7 mouse cellular contexts compared by ENCODE assay signal in genomic region chr6:56568470-56569372, GRCm38 (mm10). TPM values are rescaled to one million over a fixed set of nuclear protein-coding genes. Genes with fewer than 3 reads are reported as not detected.
DNase-seq lines count a peak whose midpoint lies in the region; ATAC-seq and TF ChIP-seq lines count a peak whose summit lies in the region.

TSS of gene Pde1c (minus strand) at chr6:56569103.

- H3K4me1 ChIP-seq in heart, embryonic 14.5 days (ENCODE audit: control insufficient read depth in 2 of 2, insufficient read depth in 2 of 2, low read length in 2 of 2), result peaks cover 0 to 6% of the 10 kb centered on the region in 2 experiments; a peak in 1 of 4 replicates
- H3K4me1 ChIP-seq in kidney, postnatal 0 days (replicated peaks; ENCODE audit: insufficient read depth, low read length), result no peaks in the 10 kb centered on the region

- in situ Hi-C loops in Patski (cut with MboI; ENCODE audit: low pct_unique_long_range_greater_than_20kb), result no loop called here

- H3K4me3 ChIP-seq in heart, embryonic 14.5 days (ENCODE audit: control insufficient read depth in 1 of 2, insufficient read depth in 1 of 2, low read depth in 1 of 2, low read length in 2 of 2), result peak within 1 kb of the TSS; percentile 73 to 75
- H3K4me3 ChIP-seq in kidney, postnatal 0 days (replicated peaks; ENCODE audit: low read depth, low read length), result peak within 1 kb of the TSS; percentile 65

- H3K9ac ChIP-seq in heart, embryonic 14.5 days (ENCODE audit: low read length), result peak within 1 kb of the TSS; percentile 74
- H3K9ac ChIP-seq in kidney, postnatal 0 days (ENCODE audit: low read depth, low read length), result peak within 1 kb of the TSS; percentile 44; the same call in 1 of the 2 replicates

- H3K36me3 ChIP-seq in heart, embryonic 14.5 days (ENCODE audit: control insufficient read depth, insufficient read depth, low read length), result no peaks in the 10 kb centered on the region
- H3K36me3 ChIP-seq in kidney, postnatal 0 days (ENCODE audit: insufficient read depth, low read length), result no peaks in the 10 kb centered on the region

- H3K9me3 ChIP-seq in heart, embryonic 14.5 days (ENCODE audit: control insufficient read depth, low read length), result no peaks in the 10 kb centered on the region
- no peaks in the 10 kb centered on the region for H3K9me3 ChIP-seq in kidney, postnatal 0 days (replicated peaks; ENCODE audit: low read length)

- no peak for TF ChIP-seq CTCF in Patski (IDR thresholded peaks at IDR 0.05)
- TF ChIP-seq CTCF in kidney, postnatal 0 days (IDR thresholded peaks at IDR 0.05; ENCODE audit: low read depth), result no peak

- POLR2A ChIA-PET in Patski (lab: Charles Lee), result no interaction called here

- peak; percentile 33 for DNase-seq in CD4-positive helper T cell, adult 2 months (ENCODE audit: low read depth, low spot score)
- DNase-seq in Patski (ENCODE audit: low read depth, low spot score), result no peak
- DNase-seq in embryo, embryonic 10.5 days (ENCODE audit: low spot score), result peak; percentile 77
- peak; percentile 54 for DNase-seq in kidney, postnatal 0 days (ENCODE audit: low spot score)
- DNase-seq in lung, postnatal 10 days, result peak; percentile 57
- peak; percentile 68 for DNase-seq in retina, embryonic 14.5 days (ENCODE audit: low spot score)

- H3K27me3 ChIP-seq in Patski, result peaks cover 50% of the 10 kb centered on the region
- H3K27me3 ChIP-seq in heart, embryonic 14.5 days (ENCODE audit: control insufficient read depth, insufficient read depth, low read length), result no peaks in the 10 kb centered on the region
- H3K27me3 ChIP-seq in kidney, postnatal 0 days (ENCODE audit: insufficient read depth, low read length), result no peaks in the 10 kb centered on the region; the same call in 1 of the 2 replicates

- no peak within 1 kb of the TSS for H3K27ac ChIP-seq in heart, embryonic 14.5 days (replicated peaks in 1 of 2; ENCODE audit: control insufficient read depth in 1 of 2, insufficient read depth in 1 of 2, low read depth in 2 of 2, low read length in 2 of 2)
- no peak within 1 kb of the TSS for H3K27ac ChIP-seq in kidney, postnatal 0 days

- ATAC-seq in Patski, result peak; percentile 17
- ATAC-seq in heart, embryonic 14.5 days (ENCODE audit: insufficient number of reproducible peaks, insufficient read depth, low FRiP score, low read depth), result no peak
- peak; percentile 69 for ATAC-seq in kidney, postnatal 0 days (replicated peaks; ENCODE audit: low FRiP score, low read depth)

- CTCF ChIA-PET in Patski (lab: Charles Lee), result no interaction called here

- H3K4me2 ChIP-seq in heart, embryonic 14.5 days (ENCODE audit: low read length), result peak within 1 kb of the TSS; percentile 97
- peak within 1 kb of the TSS; percentile 97 for H3K4me2 ChIP-seq in kidney, postnatal 0 days (ENCODE audit: low read length)

- under 1% methylated on average over 48 of the region's 48 CpGs for WGBS in heart, embryonic 14.5 days
- under 1% methylated on average over 48 of the region's 48 CpGs for WGBS in kidney, postnatal 0 days

RNA-seq across cellular contexts. Expression of gene Pde1c, which starts in this region (rescaled TPM):
- not detected for polyA plus RNA-seq in Patski (2021)
- 11.1 and 12.2 TPM in 2 replicates for polyA plus RNA-seq in heart, embryonic 14.5 days (2014; fragmentation: Nextera tagmentation; extraction: Ambion mirVana)
- 0.99 and 1.2 TPM in 2 replicates for polyA plus RNA-seq in kidney, postnatal 0 days (2015; fragmentation: Nextera tagmentation; extraction: Ambion mirVana)

Comparison
In these comparisons a context has a peak if more than half of its experiments do, and no peak if none do; other contexts are left out.
1. Peak in ATAC-seq in Patski; RNA of the gene not detected or under 1 TPM.